Mouse (Mus musculus) cerebellum, adult (tissue): ENCODE measurements around the gene Gjb2.
"Not testable (repeated sequence)": the region's sequence is repeated elsewhere in the genome, so short reads cannot be mapped to it uniquely, and the experiment has no call there.

ENCODE experiments used
- ATAC-seq: cut with Nextera tagmentation; 2 replicates; pipeline ENCODE4 v1.9.2; 2017; ENCODE audit warnings: mild to moderate bottlenecking, moderate library complexity, mixed read lengths; ENCODE audit not compliant: insufficient number of reproducible peaks, low FRiP score, low TSS enrichment

Gjb2 gene

DNA sequence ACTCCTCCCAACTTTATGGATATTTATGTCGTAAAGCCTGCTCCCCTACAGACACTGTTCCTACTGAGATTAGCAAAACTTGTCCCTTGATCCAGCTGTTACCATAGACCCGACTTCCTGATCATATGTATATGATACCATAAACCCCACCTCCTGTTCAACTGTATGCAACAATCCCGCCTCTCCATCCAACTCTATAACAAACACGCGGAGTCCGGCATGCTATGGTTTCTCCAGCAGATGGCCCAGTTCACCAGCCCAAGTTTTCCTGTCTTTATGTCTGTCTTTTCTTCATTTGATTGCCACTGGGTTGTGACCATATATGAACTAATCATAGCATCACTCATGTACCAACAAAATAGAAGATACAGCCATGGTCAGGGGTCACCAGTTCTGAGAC, 29.0 kb downstream of the Gjb2 start:
- no peak for ATAC-seq

DNA sequence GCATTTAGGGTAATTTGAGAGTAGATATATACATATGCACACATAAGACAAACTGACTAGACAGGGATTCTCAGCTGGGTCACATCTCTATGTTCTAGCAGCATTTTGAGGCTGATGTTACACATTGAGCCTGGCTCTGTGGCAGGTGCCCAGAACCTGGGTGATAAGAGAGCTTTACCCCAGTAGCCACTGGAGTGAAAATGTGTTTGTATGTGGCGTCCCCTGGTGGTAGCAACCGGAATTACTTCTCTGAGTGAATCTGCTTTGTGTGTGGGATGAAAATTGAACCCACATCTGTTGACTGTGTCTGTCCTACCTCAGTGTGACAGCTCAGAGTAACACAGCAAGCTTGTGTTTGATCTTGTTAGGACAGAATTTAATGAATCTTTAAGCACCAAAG, 34.6 kb downstream of the Gjb2 start:
- ATAC-seq: not testable (repeated sequence)

DNA sequence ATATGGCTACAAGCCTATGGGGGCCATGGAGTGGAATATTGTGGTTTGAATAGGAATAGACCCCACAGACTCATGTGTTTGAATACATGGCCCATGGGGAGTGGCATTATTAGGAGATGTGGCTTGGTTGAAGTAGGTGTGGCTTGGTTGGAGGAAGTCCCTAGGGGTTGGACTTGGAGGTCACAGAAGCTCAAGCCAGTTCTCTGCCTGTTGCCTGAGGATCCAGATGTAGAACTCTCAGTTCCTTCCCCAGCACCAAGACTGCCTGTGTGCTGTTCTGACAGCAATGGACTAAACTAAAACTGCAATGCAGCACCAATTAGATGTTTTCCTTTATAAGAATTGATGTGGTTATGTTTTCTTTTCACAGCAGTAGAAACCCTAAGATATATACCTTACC, 38.4 kb downstream of the Gjb2 start:
- ATAC-seq: no peak

DNA sequence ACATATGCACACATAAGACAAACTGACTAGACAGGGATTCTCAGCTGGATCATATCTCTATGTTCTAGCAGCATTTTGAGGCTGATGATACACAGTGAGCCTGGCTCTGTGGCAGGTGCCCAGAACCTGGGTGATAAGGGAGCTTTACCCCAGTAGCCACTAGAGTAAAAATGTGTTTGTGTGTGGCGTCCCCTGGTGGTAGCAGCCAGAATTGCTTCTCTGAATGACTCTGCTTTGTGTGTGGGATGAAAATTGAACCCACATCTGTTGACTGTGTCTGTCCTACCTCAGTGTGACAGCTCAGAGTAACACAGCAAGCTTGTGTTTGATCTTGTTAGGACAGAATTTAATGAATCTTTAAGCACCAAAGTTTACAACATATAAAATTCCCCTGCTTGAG, 44.5 kb downstream of the Gjb2 start:
- ATAC-seq: 0 out of 2 replicates have a peak, but pooled peaks have one; percentile 20

DNA sequence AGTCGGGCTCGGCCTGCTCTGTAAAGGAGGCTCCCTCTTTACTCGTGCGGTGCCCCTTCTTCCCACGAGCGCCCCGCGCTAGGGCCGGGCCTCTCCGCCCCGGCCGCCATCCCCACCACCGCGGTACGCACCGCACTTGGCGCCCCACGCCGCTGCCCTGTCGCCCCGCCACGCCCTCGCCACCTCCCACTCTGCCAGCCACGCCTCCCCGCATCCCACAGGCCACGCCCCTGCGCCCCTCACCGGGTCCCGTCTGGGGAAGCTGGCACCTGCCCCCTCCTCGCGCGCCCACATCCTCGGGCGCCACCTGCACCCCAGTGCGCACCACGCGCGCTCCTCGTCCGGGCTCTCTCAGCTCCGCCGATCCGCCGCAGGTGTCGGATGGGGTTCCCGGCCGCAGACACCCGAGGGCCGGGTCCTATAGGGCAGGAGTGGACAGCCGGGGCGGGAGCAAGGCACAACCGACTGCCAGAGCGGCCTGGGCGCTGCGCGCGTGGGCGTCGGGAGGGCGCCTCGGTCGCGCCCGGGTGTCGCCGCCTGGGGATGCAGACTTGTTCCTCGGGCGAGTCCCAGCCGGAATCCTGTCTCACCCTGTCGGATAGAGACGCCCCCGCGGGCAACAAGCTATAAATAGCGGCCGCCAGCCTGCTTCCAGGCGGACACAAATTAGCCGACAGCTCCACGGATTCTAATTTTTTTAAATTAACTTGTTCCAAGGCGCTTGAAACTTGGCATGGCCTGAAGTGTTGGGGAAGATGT, 46.8 kb downstream of the Gjb2 start, which contains the start of gene Gja3:
Gene Gja3 (minus strand): TSS at position 538 of the 759 bp plus-strand sequence.
- ATAC-seq: no peak

DNA sequence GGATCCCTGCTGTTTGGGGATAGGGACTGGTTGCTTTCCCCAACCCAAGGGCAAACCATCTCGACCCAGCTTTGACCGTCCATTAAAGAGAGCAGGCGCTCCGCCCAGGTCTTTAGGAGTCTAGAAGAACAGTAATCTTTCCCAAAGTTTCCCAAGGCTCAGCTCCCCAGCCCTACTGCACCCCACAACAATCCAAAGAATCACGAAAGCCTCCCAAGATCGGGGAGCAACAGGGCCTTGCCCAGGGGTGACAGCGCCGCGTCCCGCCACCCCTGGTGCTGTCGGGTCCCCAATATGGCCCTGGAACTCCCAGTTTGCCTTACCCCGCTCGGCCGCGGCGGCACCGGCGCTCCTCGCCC, 47.3 kb downstream of the Gjb2 start:
- ATAC-seq: no peak

DNA sequence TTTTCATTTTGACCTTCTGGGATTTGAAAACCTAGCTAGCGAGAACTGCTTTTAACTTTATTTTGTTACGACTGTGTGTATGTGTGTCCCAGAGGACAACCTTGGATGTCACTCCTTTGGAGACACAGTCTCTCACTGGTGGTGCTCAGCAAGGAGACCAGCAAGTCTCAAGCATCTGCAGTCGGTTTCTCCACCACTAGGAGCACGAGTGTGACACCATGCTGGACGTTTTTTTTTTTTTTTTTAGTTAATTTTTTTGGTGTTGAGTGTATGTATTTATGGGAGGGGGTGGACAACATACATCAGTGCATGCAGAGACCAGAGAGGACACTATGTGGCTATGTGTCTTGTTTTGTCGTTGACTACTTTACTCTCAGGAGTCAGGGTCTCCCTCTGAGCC, 51.8 kb downstream of the Gjb2 start:
- ATAC-seq: no peak
